Mouse (Mus musculus) hindbrain, embryonic 14.5 days (tissue): ENCODE data around the gene Smox. TPM values are rescaled to one million over a fixed set of nuclear protein-coding genes. Genes with fewer than 3 reads are reported as not detected.

ENCODE experiments used
- ATAC-seq: fragments of 200-750 bp; cut with Nextera tagmentation; 2 replicates; pipeline ENCODE4 v1.8.0; 2017; ENCODE audit warnings: moderate number of reproducible peaks, mild to moderate bottlenecking, moderate TSS enrichment, moderate library complexity; ENCODE audit not compliant: low FRiP score
- DNase-seq: peaks from one replicate; pipeline ENCODE4 v3.0.0-alpha.2; 2015; ENCODE audit warnings: low spot score
- H3K27ac ChIP-seq: fragments of 300-500 bp; sonication (generic); 2 replicates; pipeline ENCODE4 v1.5.1; 2014; ENCODE audit warnings: mild to moderate bottlenecking, moderate library complexity
- H3K27me3 ChIP-seq: fragments of 300-500 bp; sonication (generic); 2 replicates; pipeline ENCODE4 v1.6.1; 2014; ENCODE audit warnings: mild to moderate bottlenecking, low read length, mixed read lengths; ENCODE audit not compliant: control insufficient read depth, insufficient read depth
- H3K36me3 ChIP-seq: fragments of 300-500 bp; sonication (generic); replicated peaks from 2 replicates; pipeline ENCODE4 v1.6.1; 2014; ENCODE audit not compliant: control insufficient read depth, insufficient read depth
- H3K4me1 ChIP-seq: fragments of 300-500 bp; sonication (generic); replicated peaks from 2 replicates; pipeline ENCODE4 v1.6.1; 2014; ENCODE audit warnings: antibody characterized with exemption, low read length, mixed read lengths; ENCODE audit not compliant: control insufficient read depth, insufficient read depth
- H3K4me2 ChIP-seq: fragments of 300-500 bp; sonication (generic); replicated peaks from 2 replicates; pipeline ENCODE4 v1.6.1; 2014; ENCODE audit warnings: mild to moderate bottlenecking, moderate library complexity
- H3K4me3 ChIP-seq: fragments of 300-500 bp; sonication (generic); replicated peaks from 2 replicates; pipeline ENCODE4 v1.5.1; 2014; ENCODE audit warnings: mild to moderate bottlenecking, low read length
- H3K9ac ChIP-seq: fragments of 300-500 bp; sonication (generic); 2 replicates; pipeline ENCODE4 v1.6.1; 2014
- H3K9me3 ChIP-seq: fragments of 300-500 bp; sonication (generic); 2 replicates; pipeline ENCODE4 v1.6.1; 2016; ENCODE audit warnings: low read length; ENCODE audit not compliant: control insufficient read depth
- WGBS: fragments of 180-500 bp; shearing (Covaris S2); extraction: QIAGEN DNeasy Blood & Tissue Kit; methylation state at CpG from one replicate; pipeline ENCODE4 v1.1.7; 2014; 5-methylcytosine and 5-hydroxymethylcytosine counted together
- polyA plus RNA-seq: library from polyadenylated mRNA; unstranded; fragments of >200 nt; fragmentation: Nextera tagmentation; extraction: Ambion mirVana; gene quantifications from 2 replicates; pipeline ENCODE4 v1.2.1, GENCODE M21; 2014

Smox gene
- polyA plus RNA-seq, 1 experiment from 2014 or later, result 29.2 TPM

GRCm38 (mm10) chr2:131481733-131482132 is 9.6 kb upstream of the Smox start:
- H3K9me3 ChIP-seq, result no peaks in the 10 kb centered on the region
- no peak for DNase-seq
- H3K36me3 ChIP-seq, result no peaks in the 10 kb centered on the region
- no peak overlapping the region for H3K4me2 ChIP-seq
- ATAC-seq, result no peak
- H3K27ac ChIP-seq, result no peak overlapping the region
- H3K4me1 ChIP-seq, result no peaks in the 10 kb centered on the region
- 64% methylated on average over 1 of the region's 1 CpGs for WGBS
- H3K9ac ChIP-seq, result no peak overlapping the region
- no peak overlapping the region for H3K4me3 ChIP-seq
- H3K27me3 ChIP-seq, result no peaks in the 10 kb centered on the region

GRCm38 (mm10) chr2:131482478-131482877 is 8.8 kb upstream of the Smox start:
- Histone ChIP-seq H3K9ac (no peak overlapping the region), H3K27ac (no peak overlapping the region), H3K9me3 (no peaks in the 10 kb centered on the region), H3K27me3 (no peaks in the 10 kb centered on the region), H3K4me3 (no peak overlapping the region), H3K4me1 (no peaks in the 10 kb centered on the region), H3K36me3 (no peaks in the 10 kb centered on the region), H3K4me2 (no peak overlapping the region)
- 90% methylated on average over 6 of the region's 6 CpGs for WGBS
- DNase-seq (no peak), ATAC-seq (no peak)

DNA sequence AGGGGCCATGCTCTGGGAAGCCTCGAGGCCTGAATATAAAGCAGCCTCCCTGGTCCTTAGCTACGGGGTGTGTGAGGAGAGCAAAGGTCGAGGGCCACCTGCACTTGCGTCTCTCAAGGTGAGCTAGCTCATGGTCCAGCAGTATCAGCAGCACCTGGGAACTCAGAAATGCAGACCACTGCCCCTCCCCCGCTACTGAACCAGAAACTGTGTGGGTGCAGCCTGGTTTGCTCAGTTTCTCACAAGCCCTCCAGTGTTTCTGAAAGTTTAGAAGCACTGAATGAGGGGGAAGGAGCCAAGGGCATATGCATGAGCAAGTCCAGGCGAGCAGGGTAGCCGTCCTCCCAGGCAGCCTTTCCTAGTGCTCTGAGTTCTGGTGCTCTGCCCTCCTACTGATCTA is 7.7 kb upstream of the Smox start:
- H3K9me3 ChIP-seq, result no peaks in the 10 kb centered on the region
- H3K9ac ChIP-seq, result no peak overlapping the region
- H3K4me3 ChIP-seq, result no peak overlapping the region
- no peaks in the 10 kb centered on the region for H3K36me3 ChIP-seq
- no peak for DNase-seq
- no peak for ATAC-seq
- H3K4me2 ChIP-seq, result no peak overlapping the region
- H3K4me1 ChIP-seq, result no peaks in the 10 kb centered on the region
- 78% methylated on average over 7 of the region's 7 CpGs for WGBS
- H3K27ac ChIP-seq, result no peak overlapping the region
- H3K27me3 ChIP-seq, result no peaks in the 10 kb centered on the region

DNA sequence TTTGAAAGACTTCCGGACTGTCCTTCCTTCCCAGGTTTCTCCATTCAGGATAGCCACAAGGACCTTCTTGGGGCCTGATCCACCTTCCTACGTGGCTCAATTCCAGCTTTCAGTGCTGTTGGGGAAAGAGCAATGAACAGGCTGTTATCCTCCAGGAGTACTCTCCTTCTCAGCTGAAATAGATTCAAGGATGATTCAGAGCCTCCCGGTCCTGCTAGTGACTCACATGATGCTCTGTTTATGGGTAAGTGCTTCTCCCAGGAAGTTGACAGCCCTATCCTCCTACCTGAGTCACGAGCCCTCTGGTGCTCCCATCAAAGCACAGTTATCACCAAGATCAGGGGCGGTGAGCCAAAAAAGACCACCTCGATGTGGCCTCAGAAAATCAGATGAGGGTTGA is 7.1 kb upstream of the Smox start:
- ATAC-seq (no peak), DNase-seq (no peak)
- Histone ChIP-seq H3K27ac (no peak overlapping the region), H3K4me2 (no peak overlapping the region), H3K4me1 (no peaks in the 10 kb centered on the region), H3K9ac (no peak overlapping the region), H3K4me3 (no peak overlapping the region), H3K9me3 (no peaks in the 10 kb centered on the region), H3K36me3 (no peaks in the 10 kb centered on the region), H3K27me3 (no peaks in the 10 kb centered on the region)
- WGBS, result 89% methylated on average over 6 of the region's 6 CpGs

DNA sequence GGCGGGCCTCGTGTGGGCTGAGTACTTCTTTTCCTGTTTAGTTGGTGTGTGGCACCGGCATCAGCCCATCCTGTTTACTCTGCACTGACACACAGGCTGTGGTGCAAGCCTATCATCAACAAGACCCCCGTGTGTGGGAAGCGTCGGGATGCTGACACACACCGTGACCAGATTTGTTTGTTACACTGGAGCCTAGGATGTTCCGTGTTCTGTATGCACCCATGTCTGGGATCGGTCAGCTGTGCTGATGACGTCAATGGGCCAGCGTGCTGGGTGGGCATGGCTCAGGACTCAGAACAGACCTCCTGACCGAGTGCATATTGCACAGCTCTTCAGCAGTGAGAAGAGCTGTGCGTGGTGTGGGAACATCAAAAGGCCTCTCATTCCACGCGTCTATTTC is 6.2 kb upstream of the Smox start:
- Histone ChIP-seq H3K27me3 (no peaks in the 10 kb centered on the region), H3K4me3 (no peak overlapping the region), H3K9me3 (no peaks in the 10 kb centered on the region), H3K36me3 (no peaks in the 10 kb centered on the region), H3K4me1 (no peaks in the 10 kb centered on the region), H3K4me2 (no peak overlapping the region), H3K9ac (no peak overlapping the region), H3K27ac (no peak overlapping the region)
- DNase-seq, result no peak
- WGBS, result 90% methylated on average over 15 of the region's 15 CpGs
- no peak for ATAC-seq

- no peak for DNase-seq
- Histone ChIP-seq H3K27me3 (no peaks in the 10 kb centered on the region), H3K9ac (no peak overlapping the region), H3K9me3 (no peaks in the 10 kb centered on the region), H3K36me3 (no peaks in the 10 kb centered on the region), H3K4me3 (no peak overlapping the region), H3K4me1 (no peaks in the 10 kb centered on the region), H3K27ac (no peak overlapping the region), H3K4me2 (no peak overlapping the region)
- WGBS, result 89% methylated on average over 3 of the region's 3 CpGs
- no peak for ATAC-seq
Measured at GRCm38 (mm10) chr2:131486046-131486445, 5.2 kb upstream of the Smox start.

DNA sequence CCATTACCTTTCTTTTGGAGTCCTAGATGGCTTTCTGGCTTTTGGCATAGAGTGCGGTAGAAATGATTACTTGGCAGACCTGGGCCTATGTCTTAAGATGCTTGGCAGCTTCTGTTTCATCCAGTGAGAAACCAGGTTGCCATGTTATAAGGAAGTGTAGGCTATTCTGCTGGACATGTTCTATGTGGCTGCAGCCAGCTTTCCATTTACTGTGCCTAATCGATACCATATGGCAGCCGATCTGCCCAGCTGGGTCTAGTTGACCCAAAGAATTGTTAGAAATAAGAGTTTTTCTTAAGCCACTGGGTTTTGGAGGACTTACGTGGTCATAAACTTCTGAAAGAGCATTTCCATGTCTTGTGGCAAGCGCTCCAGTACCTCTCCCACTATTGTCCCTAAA is 4.0 kb upstream of the Smox start:
- Histone ChIP-seq H3K27ac (no peak overlapping the region), H3K4me1 (0 out of 2 replicates have a peak, but pooled peaks cover under 1% of the 10 kb centered on the region), H3K36me3 (no peaks in the 10 kb centered on the region), H3K9ac (no peak overlapping the region), H3K9me3 (no peaks in the 10 kb centered on the region), H3K27me3 (no peaks in the 10 kb centered on the region), H3K4me3 (no peak overlapping the region), H3K4me2 (no peak overlapping the region)
- ATAC-seq (no peak), DNase-seq (no peak)
- WGBS, result 93% methylated on average over 5 of the region's 5 CpGs

GRCm38 (mm10) chr2:131488261-131488660 is 3.0 kb upstream of the Smox start:
- H3K9ac ChIP-seq, result no peak overlapping the region
- H3K4me2 ChIP-seq, result no peak overlapping the region
- H3K27ac ChIP-seq, result no peak overlapping the region
- H3K9me3 ChIP-seq, result no peaks in the 10 kb centered on the region
- no peaks in the 10 kb centered on the region for H3K27me3 ChIP-seq
- WGBS, result 83% methylated on average over 4 of the region's 4 CpGs
- no peak overlapping the region for H3K4me3 ChIP-seq
- ATAC-seq (no peak), DNase-seq (no peak)
- no peaks in the 10 kb centered on the region for H3K36me3 ChIP-seq
- peaks cover 10% of the 10 kb centered on the region for H3K4me1 ChIP-seq

GRCm38 (mm10) chr2:131488870-131489269 is 2.4 kb upstream of the Smox start:
- no peak for ATAC-seq
- 87% methylated on average over 2 of the region's 2 CpGs for WGBS

DNA sequence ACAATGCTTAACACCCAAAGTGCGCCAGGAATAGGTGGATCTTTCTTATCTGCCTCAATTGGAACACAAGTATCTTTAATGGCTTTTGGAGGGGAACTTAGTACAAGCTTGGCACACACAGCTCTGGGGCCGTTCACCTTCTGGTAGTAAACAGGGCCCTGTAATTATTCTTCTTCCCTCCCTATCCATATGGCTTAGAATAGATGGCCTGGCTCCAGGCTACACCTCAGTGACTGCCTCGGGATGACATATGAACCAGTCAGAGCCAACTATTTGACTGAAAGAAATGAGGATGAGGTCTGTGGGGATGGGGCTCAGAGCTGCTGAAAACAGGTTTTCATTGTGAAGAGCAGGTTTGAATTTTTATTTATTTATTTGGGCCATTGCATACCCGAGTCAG is 1.7 kb upstream of the Smox start:
- no peaks in the 10 kb centered on the region for H3K9me3 ChIP-seq
- no peak overlapping the region for H3K4me3 ChIP-seq
- H3K4me2 ChIP-seq, result no peak overlapping the region
- H3K9ac ChIP-seq, result no peak overlapping the region
- ATAC-seq, result no peak
- H3K36me3 ChIP-seq, result no peaks in the 10 kb centered on the region
- DNase-seq, result no peak
- H3K27ac ChIP-seq, result no peak overlapping the region
- H3K27me3 ChIP-seq, result no peaks in the 10 kb centered on the region
- 64% methylated on average over 4 of the region's 4 CpGs for WGBS
- H3K4me1 ChIP-seq, result peaks cover 22% of the 10 kb centered on the region

More at GRCm38 (mm10) chr2:131488870-131489269, 2.4 kb upstream of the Smox start:
- Histone ChIP-seq H3K27ac (no peak overlapping the region), H3K4me2 (no peak overlapping the region), H3K4me1 (peaks cover 16% of the 10 kb centered on the region), H3K4me3 (no peak overlapping the region), H3K27me3 (no peaks in the 10 kb centered on the region), H3K36me3 (no peaks in the 10 kb centered on the region), H3K9ac (no peak overlapping the region), H3K9me3 (no peaks in the 10 kb centered on the region)
- DNase-seq, result no peak
